Mouse (Mus musculus) cerebellum, postnatal 36 days (tissue): ENCODE measurements at regions not wholly inside any gene's neighbourhood (a gene's known extent, or its start where the extent isn't known, plus 50 kb on each side); places are given as distances from the start of the nearest gene placed in this dataset.

Experiments
- DNase-seq, 2 experiments: peaks; one replicate each; pipeline ENCODE4 v3.0.0; 2021 to 2022; ENCODE audit warnings: mixed read lengths in 2 of 2

GRCm38 (mm10) chr9:67115991-67116390 lies 66.8 kb upstream of the Tpm1 start:
- no peak for DNase-seq

GRCm38 (mm10) chr9:67114099-67114498 lies 64.9 kb upstream of the Tpm1 start:
- DNase-seq: no peak

GRCm38 (mm10) chr9:67111836-67112584 lies 62.8 kb upstream of the Tpm1 start:
- no peak for DNase-seq

GRCm38 (mm10) chr9:67107938-67108337 lies 58.7 kb upstream of the Tpm1 start:
- no peak for DNase-seq

- no peak for DNase-seq
These were observed 56.7 kb upstream of the Tpm1 start for GRCm38 (mm10) chr9:67105867-67106266.

- no peak for DNase-seq
These were observed 56.0 kb upstream of the Tpm1 start for GRCm38 (mm10) chr9:67105216-67105615.

GRCm38 (mm10) chr9:67104616-67105015 lies 55.4 kb upstream of the Tpm1 start:
- no peak for DNase-seq

- peak; percentile 3 to 5 for DNase-seq
These were observed 53.4 kb upstream of the Tpm1 start for GRCm38 (mm10) chr9:67102578-67102977.

- DNase-seq: no peak
These were observed 50.3 kb upstream of the Tpm1 start for GRCm38 (mm10) chr9:67099471-67099870.
